Mouse (Mus musculus): Measurements from ENCODE around the gene 1700023F06Rik. TPM values are rescaled to one million over a fixed set of nuclear protein-coding genes. Genes with fewer than 3 reads are reported as not detected.
A peak's percentile ranks its signal among the peaks of the same experiment; 100 is the strongest.

1700023F06Rik gene
- polyA plus RNA-seq, 2 experiments = 0.57 to 0.88 TPM

- DNase-seq (ENCODE audit: low spot score) (no peak), ATAC-seq (ENCODE audit: low FRiP score, low read depth) (no peak)
- no peak overlapping the region for H3K27ac ChIP-seq (replicated peaks; ENCODE audit: low read depth, low read length)
- no peak overlapping the region for H3K4me2 ChIP-seq (replicated peaks; ENCODE audit: low read depth, low read length, severe bottlenecking)
- no peak overlapping the region for H3K9ac ChIP-seq (ENCODE audit: low read depth, low read length, severe bottlenecking)
- H3K4me1 ChIP-seq (ENCODE audit: control insufficient read depth, insufficient read depth, low read length) = peaks cover 8% of the 10 kb centered on the region; the same call in 1 of the 2 replicates
- no peaks in the 10 kb centered on the region for H3K36me3 ChIP-seq (ENCODE audit: control insufficient read depth, insufficient read depth, low read length)
- H3K4me3 ChIP-seq (replicated peaks; ENCODE audit: low read length) = no peak overlapping the region
- H3K27me3 ChIP-seq (ENCODE audit: control insufficient read depth, insufficient read depth, low read length) = peaks cover 36% of the 10 kb centered on the region
- TF ChIP-seq POLR2A (IDR thresholded peaks at IDR 0.05; ENCODE audit: borderline replicate concordance, extremely low read depth, insufficient read depth, insufficient read length) = no peak
- 74% methylated on average over 5 of the region's 5 CpGs for whole genome bisulfite sequencing
- no peaks in the 10 kb centered on the region for H3K9me3 ChIP-seq (ENCODE audit: control insufficient read depth, low read length)
Measured at GRCm38 (mm10) chr11:103174411-103174832, 33.9 kb downstream of the 1700023F06Rik start.

DNA sequence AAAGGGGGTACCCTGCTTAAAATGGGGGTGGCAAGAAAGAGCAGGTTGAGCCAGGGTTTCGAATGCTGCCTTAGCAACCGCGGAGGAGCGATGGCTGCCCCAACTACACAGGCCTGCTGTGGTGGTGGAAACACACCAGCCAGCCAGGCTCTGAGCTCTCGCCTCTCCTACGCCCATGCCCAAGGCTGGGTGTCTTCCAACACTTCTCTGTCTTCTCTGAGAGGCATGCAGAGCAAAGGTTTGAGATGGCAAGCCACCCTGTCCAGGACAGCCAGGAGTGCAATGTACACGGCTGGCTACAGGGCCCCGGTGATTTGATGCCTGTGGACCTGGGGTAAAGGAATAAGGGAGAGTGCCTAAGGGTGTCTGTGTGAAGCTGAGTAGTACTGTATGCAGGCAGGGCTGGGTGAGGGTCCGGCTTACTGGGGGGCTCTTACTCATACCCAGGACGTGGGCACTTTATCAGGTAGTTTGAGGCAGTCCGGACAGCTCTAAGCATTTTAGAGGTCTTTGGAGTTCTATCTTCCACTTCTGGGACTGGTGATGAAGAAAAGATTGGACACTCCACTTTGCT is 34.5 kb downstream of the 1700023F06Rik start:
- H3K9me3 ChIP-seq (ENCODE audit: control insufficient read depth, low read length) = no peaks in the 10 kb centered on the region
- no peak overlapping the region for H3K4me3 ChIP-seq (replicated peaks; ENCODE audit: low read length)
- 91% methylated on average over 11 of the region's 11 CpGs for WGBS
- peaks cover 8% of the 10 kb centered on the region; the same call in 1 of the 2 replicates for H3K4me1 ChIP-seq (ENCODE audit: control insufficient read depth, insufficient read depth, low read length)
- DNase-seq (ENCODE audit: low spot score) = no peak
- H3K27ac ChIP-seq (replicated peaks; ENCODE audit: low read depth, low read length) = no peak overlapping the region
- peaks cover 42% of the 10 kb centered on the region for H3K27me3 ChIP-seq (ENCODE audit: control insufficient read depth, insufficient read depth, low read length)
- H3K4me2 ChIP-seq (replicated peaks; ENCODE audit: low read depth, low read length, severe bottlenecking) = no peak overlapping the region
- TF ChIP-seq POLR2A (IDR thresholded peaks at IDR 0.05; ENCODE audit: borderline replicate concordance, extremely low read depth, insufficient read depth, insufficient read length) = no peak
- no peak for ATAC-seq (ENCODE audit: low FRiP score, low read depth)
- no peaks in the 10 kb centered on the region for H3K36me3 ChIP-seq (ENCODE audit: control insufficient read depth, insufficient read depth, low read length)
- no peak overlapping the region for H3K9ac ChIP-seq (ENCODE audit: low read depth, low read length, severe bottlenecking)

DNA sequence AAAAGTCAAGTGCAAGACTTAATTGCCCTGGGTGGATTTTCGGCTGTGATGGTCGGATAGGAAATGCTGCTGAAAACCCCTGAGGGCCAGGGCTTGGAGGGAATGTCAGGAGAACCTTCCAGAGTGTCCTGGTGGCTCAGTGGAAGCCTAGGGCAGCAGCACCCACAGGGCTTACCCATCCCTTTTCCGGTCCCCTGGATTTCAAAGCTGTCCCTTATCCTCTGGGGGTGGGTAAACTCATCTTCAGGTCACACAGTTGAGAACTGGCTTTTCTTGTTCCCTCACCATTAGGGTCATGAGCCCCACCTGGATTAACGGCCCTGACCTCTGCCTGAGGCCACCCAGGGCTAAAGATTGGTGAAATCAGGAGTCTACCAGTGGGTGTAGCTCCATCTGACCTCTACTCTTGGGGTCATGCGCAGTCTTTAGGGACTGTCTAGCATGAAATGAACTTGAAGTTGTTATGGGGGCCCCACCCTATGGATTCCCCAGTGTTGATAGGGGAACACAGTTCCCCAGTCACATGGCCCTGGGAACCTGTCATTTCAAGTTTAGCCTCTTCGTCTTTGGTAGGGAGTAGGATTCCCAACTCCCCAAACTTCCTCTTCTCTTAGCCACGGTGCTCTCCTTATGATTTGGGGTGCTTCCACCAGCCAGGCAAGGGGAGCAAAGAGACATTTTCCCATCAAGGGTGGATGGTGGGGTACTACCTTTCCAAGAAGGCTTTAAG is 35.2 kb downstream of the 1700023F06Rik start:
- H3K4me1 ChIP-seq (ENCODE audit: control insufficient read depth, insufficient read depth, low read length) = peaks cover 8% of the 10 kb centered on the region; the same call in 1 of the 2 replicates
- ATAC-seq (ENCODE audit: low FRiP score, low read depth) = no peak
- no peaks in the 10 kb centered on the region for H3K36me3 ChIP-seq (ENCODE audit: control insufficient read depth, insufficient read depth, low read length)
- H3K27ac ChIP-seq (replicated peaks; ENCODE audit: low read depth, low read length) = no peak overlapping the region
- DNase-seq (ENCODE audit: low spot score) = no peak
- no peak overlapping the region for H3K4me3 ChIP-seq (replicated peaks; ENCODE audit: low read length)
- WGBS = 79% methylated on average over 7 of the region's 7 CpGs
- H3K27me3 ChIP-seq (ENCODE audit: control insufficient read depth, insufficient read depth, low read length) = peaks cover 42% of the 10 kb centered on the region
- TF ChIP-seq POLR2A (IDR thresholded peaks at IDR 0.05; ENCODE audit: borderline replicate concordance, extremely low read depth, insufficient read depth, insufficient read length) = no peak
- H3K4me2 ChIP-seq (replicated peaks; ENCODE audit: low read depth, low read length, severe bottlenecking) = no peak overlapping the region
- no peaks in the 10 kb centered on the region for H3K9me3 ChIP-seq (ENCODE audit: control insufficient read depth, low read length)
- no peak overlapping the region for H3K9ac ChIP-seq (ENCODE audit: low read depth, low read length, severe bottlenecking)

DNA sequence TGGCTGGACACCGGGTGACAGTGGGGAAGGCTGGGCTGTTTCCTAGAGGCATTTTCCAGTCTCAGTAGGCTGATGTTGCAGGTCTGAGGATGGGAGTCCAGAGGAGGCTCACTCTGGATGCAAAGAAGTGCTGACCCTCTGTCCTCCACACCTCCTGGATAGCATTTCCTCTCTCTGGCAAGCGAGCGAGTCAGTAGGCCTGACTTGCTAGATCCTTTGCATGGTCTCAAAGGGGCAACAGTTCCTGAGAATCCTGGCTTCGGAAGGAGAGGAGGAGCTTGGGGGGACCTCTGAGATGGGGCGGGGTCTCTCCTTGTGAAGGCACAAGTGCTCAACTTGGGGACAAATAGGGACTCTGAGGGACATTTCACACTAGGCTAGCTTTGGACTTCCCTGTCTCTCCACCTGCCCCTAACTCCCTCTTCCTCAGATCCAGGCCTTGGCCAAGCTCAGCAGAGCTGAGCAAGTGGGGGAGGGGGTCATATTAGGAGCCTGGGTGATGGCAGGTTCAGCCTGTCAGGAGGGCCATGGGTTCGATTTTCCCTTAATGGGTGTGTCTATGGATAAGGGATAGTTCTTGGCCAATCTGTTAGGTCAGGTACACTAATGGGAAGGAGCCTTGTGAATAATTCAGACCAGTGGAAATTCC is 35.8 kb downstream of the 1700023F06Rik start:
- no peak for TF ChIP-seq POLR2A (IDR thresholded peaks at IDR 0.05; ENCODE audit: borderline replicate concordance, extremely low read depth, insufficient read depth, insufficient read length)
- Histone ChIP-seq H3K4me2 (replicated peaks; ENCODE audit: low read depth, low read length, severe bottlenecking) (no peak overlapping the region), H3K27me3 (ENCODE audit: control insufficient read depth, insufficient read depth, low read length) (peaks cover 42% of the 10 kb centered on the region), H3K9me3 (ENCODE audit: control insufficient read depth, low read length) (no peaks in the 10 kb centered on the region), H3K4me3 (replicated peaks; ENCODE audit: low read length) (no peak overlapping the region), H3K4me1 (ENCODE audit: control insufficient read depth, insufficient read depth, low read length) (peaks cover 8% of the 10 kb centered on the region; the same call in 1 of the 2 replicates), H3K36me3 (ENCODE audit: control insufficient read depth, insufficient read depth, low read length) (no peaks in the 10 kb centered on the region), H3K9ac (ENCODE audit: low read depth, low read length, severe bottlenecking) (no peak overlapping the region), H3K27ac (replicated peaks; ENCODE audit: low read depth, low read length) (no peak overlapping the region)
- WGBS = 60% methylated on average over 6 of the region's 6 CpGs
- DNase-seq (ENCODE audit: low spot score) (no peak), ATAC-seq (ENCODE audit: low FRiP score, low read depth) (no peak)

DNA sequence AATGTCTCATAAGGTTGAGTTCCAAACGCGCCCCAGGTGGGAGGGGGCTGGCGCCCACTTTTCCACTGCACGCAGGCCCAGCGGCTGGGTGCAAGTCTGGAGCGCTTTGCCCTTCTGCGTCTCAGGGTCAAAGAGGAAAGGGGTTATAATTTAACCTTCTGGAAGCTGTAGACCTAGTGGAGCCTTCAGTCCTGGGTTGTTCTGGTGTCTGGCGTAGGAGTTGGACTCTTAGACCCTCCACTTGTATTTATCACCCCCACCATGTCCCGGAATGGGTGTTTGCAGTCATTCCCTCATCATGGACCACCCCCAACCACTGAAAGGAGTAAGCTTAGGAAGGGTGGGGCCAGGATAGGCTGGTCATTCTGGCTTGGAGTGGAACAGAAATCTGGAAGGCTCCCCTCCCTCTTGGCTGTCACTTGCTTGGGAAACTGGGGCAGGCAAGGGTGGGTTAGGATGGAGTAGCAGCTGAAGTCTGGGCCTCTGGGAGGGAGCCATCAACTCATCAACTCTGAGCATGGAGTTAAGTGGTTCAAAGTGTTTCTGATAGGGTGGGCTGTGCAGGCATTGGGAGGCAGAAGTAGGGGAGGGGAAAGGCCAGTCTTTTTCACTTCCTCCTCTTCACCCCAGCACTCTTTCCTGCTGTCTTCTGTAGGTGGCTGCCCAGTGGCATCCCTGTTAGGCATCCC is 36.5 kb downstream of the 1700023F06Rik start:
- ATAC-seq (ENCODE audit: low FRiP score, low read depth) = no peak
- peaks cover 42% of the 10 kb centered on the region for H3K27me3 ChIP-seq (ENCODE audit: control insufficient read depth, insufficient read depth, low read length)

More for the DNA sequence above, 36.5 kb downstream of the 1700023F06Rik start:
- H3K9me3 ChIP-seq (ENCODE audit: control insufficient read depth, low read length) = no peaks in the 10 kb centered on the region
- no peak overlapping the region for H3K9ac ChIP-seq (ENCODE audit: low read depth, low read length, severe bottlenecking)
- no peak for TF ChIP-seq POLR2A (IDR thresholded peaks at IDR 0.05; ENCODE audit: borderline replicate concordance, extremely low read depth, insufficient read depth, insufficient read length)
- peak overlapping the region; percentile 97; the same call in 1 of the 2 replicates for H3K4me2 ChIP-seq (replicated peaks; ENCODE audit: low read depth, low read length, severe bottlenecking)
- no peak overlapping the region for H3K27ac ChIP-seq (replicated peaks; ENCODE audit: low read depth, low read length)
- peaks cover 8% of the 10 kb centered on the region; the same call in 1 of the 2 replicates for H3K4me1 ChIP-seq (ENCODE audit: control insufficient read depth, insufficient read depth, low read length)
- no peaks in the 10 kb centered on the region for H3K36me3 ChIP-seq (ENCODE audit: control insufficient read depth, insufficient read depth, low read length)
- DNase-seq (ENCODE audit: low spot score) = no peak
- WGBS = 56% methylated on average over 9 of the region's 9 CpGs
- peak overlapping the region; percentile 56; the same call in 1 of the 2 replicates for H3K4me3 ChIP-seq (replicated peaks; ENCODE audit: low read length)

Data from limb, embryonic 14.5 days (tissue).